Mouse (Mus musculus) forebrain, embryonic 13.5 days (tissue): ENCODE data around the gene Zscan22. TPM values are rescaled to one million over a fixed set of nuclear protein-coding genes. Genes with fewer than 3 reads are reported as not detected.
"Not testable (repeated sequence)": the region's sequence is repeated elsewhere in the genome, so short reads cannot be mapped to it uniquely, and the experiment has no call there.

Experiments used
- ATAC-seq: fragments of 200-750 bp; cut with Nextera tagmentation; 2 replicates; pipeline ENCODE4 v1.8.0; 2017
- H3K27ac ChIP-seq: fragments of 300-500 bp; sonication (generic); 2 replicates; pipeline ENCODE4 v1.5.1; 2015; ENCODE audit warnings: inconsistent platforms, mild to moderate bottlenecking, moderate library complexity
- H3K27me3 ChIP-seq: fragments of 300-500 bp; sonication (generic); 2 replicates; pipeline ENCODE4 v1.6.1; 2015; ENCODE audit warnings: mild to moderate bottlenecking, inconsistent platforms
- H3K36me3 ChIP-seq: fragments of 300-500 bp; sonication (generic); 2 replicates; pipeline ENCODE4 v1.6.1; 2015; ENCODE audit warnings: mild to moderate bottlenecking, inconsistent platforms; ENCODE audit not compliant: poor library complexity, severe bottlenecking
- H3K4me1 ChIP-seq: fragments of 300-500 bp; sonication (generic); 2 replicates; pipeline ENCODE4 v1.6.1; 2015; ENCODE audit warnings: inconsistent platforms
- H3K4me2 ChIP-seq: fragments of 300-500 bp; sonication (generic); 2 replicates; pipeline ENCODE4 v1.6.1; 2015; ENCODE audit warnings: inconsistent platforms, mild to moderate bottlenecking, moderate library complexity
- H3K4me3 ChIP-seq: fragments of 300-500 bp; sonication (generic); 2 replicates; pipeline ENCODE4 v1.5.1; 2015; ENCODE audit warnings: mild to moderate bottlenecking, inconsistent platforms
- H3K9ac ChIP-seq: fragments of 300-500 bp; sonication (generic); 2 replicates; pipeline ENCODE4 v1.6.1; 2015; ENCODE audit warnings: mild to moderate bottlenecking, inconsistent platforms
- H3K9me3 ChIP-seq: fragments of 300-500 bp; sonication (generic); replicated peaks from 2 replicates; pipeline ENCODE4 v1.6.1; 2016; ENCODE audit warnings: inconsistent platforms
- WGBS: fragments of 180-500 bp; shearing (Covaris S2); methylation state at CpG from one replicate; pipeline ENCODE4 v1.1.7; 2015; 5-methylcytosine and 5-hydroxymethylcytosine counted together
- polyA plus RNA-seq: library from polyadenylated mRNA; unstranded; fragments of >200 nt; fragmentation: Nextera tagmentation; extraction: Ambion mirVana; gene quantifications from 2 replicates; pipeline ENCODE4 v1.2.1, GENCODE M21; 2015

Zscan22 gene
- polyA plus RNA-seq, 1 experiment from 2014 or later, result 11.8 TPM

DNA sequence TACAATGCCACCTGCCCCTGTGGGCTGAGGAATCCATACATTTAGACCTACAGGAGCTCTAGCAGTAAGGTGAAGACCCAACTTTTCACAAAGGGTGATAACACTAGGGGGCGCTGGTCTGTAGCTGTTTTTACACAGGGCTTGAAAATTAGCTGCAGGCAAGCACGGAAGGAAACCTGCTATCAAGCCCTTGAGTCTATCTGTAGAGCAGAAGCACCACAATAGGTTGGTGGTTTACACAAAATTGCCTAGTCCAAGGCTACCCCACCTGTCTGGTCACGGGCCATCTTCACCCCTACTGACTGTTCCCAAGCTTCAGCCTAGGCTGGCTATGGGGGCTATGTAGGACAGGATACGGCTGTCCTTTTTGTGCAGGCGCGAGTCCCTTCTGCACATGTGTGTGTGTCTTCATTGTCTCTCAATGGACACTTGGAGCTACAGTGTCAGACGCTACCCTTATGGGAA lies 11.9 kb downstream of the Zscan22 start:
- Histone ChIP-seq H3K4me3 (peak overlapping the region; percentile 49), H3K27ac (peak overlapping the region; percentile 81), H3K9me3 (no peaks in the 10 kb centered on the region), H3K36me3 (peaks cover 47% of the 10 kb centered on the region), H3K9ac (peak overlapping the region; percentile 68), H3K4me2 (peak overlapping the region; percentile 64), H3K27me3 (no peaks in the 10 kb centered on the region), H3K4me1 (peaks cover 7% of the 10 kb centered on the region)
- ATAC-seq, result peak; percentile 43
- 46% methylated on average over 7 of the region's 7 CpGs for WGBS

GRCm38 (mm10) chr7:12910181-12910668 lies 12.6 kb downstream of the Zscan22 start:
- Histone ChIP-seq H3K4me1 (peaks cover 7% of the 10 kb centered on the region), H3K9me3 (no peaks in the 10 kb centered on the region), H3K27ac (peak overlapping the region; percentile 81), H3K4me3 (peak overlapping the region; percentile 49), H3K9ac (peak overlapping the region; percentile 68), H3K27me3 (no peaks in the 10 kb centered on the region), H3K4me2 (peak overlapping the region; percentile 64), H3K36me3 (peaks cover 40% of the 10 kb centered on the region)
- ATAC-seq, result peak; percentile 88
- WGBS, result 11% methylated on average over 19 of the region's 19 CpGs

DNA sequence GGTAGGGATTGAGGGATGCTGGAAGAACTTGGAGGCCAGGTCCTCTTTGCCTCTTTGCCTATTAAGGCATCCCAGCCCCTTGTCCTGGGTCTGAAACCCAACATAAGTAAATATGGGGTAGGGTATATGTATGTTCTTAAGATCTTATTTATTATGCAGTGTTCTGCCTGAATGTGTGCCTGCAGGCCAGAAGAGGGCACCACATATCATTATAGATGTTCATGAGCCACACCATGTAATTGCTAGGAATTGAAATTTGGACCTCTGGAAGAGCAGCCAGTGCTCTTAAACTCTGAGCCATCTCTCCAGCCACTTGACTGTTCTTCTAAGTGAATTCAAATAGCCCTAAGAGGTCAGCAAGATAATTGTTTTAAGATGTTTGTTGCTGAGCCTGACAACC lies 15.9 kb downstream of the Zscan22 start:
- H3K4me1 ChIP-seq, result peaks cover 7% of the 10 kb centered on the region
- no peak overlapping the region for H3K9ac ChIP-seq
- no peak overlapping the region for H3K27ac ChIP-seq
- H3K9me3 ChIP-seq, result no peaks in the 10 kb centered on the region
- peaks cover 7% of the 10 kb centered on the region for H3K36me3 ChIP-seq
- H3K4me2 ChIP-seq, result no peak overlapping the region
- no peak for ATAC-seq
- no peak overlapping the region for H3K4me3 ChIP-seq
- H3K27me3 ChIP-seq, result no peaks in the 10 kb centered on the region

GRCm38 (mm10) chr7:12920495-12920894 lies 22.9 kb downstream of the Zscan22 start:
- WGBS, result 90% methylated on average over 7 of the region's 8 CpGs

GRCm38 (mm10) chr7:12921318-12921704 lies 23.7 kb downstream of the Zscan22 start:
- Histone ChIP-seq H3K9ac (peak overlapping the region; percentile 82), H3K4me1 (peaks cover 17% of the 10 kb centered on the region), H3K36me3 (peaks cover 32% of the 10 kb centered on the region), H3K27ac (peak overlapping the region; percentile 85), H3K4me3 (peak overlapping the region; percentile 80), H3K9me3 (no peaks in the 10 kb centered on the region), H3K27me3 (peaks cover 3% of the 10 kb centered on the region), H3K4me2 (peak overlapping the region; percentile 86)
- WGBS, result 0% methylated on average over 3 of the region's 3 CpGs
- ATAC-seq, result no peak

More at GRCm38 (mm10) chr7:12920495-12920894, 22.9 kb downstream of the Zscan22 start:
- not testable (repeated sequence) for H3K27me3 ChIP-seq, H3K9ac ChIP-seq, H3K27ac ChIP-seq, H3K9me3 ChIP-seq, ATAC-seq, H3K4me3 ChIP-seq
- peaks cover 24% of the 10 kb centered on the region for H3K36me3 ChIP-seq
- 0 out of 2 replicates have a peak overlapping the region, but pooled peaks have one; percentile 7 for H3K4me2 ChIP-seq
- peaks cover 17% of the 10 kb centered on the region for H3K4me1 ChIP-seq

- under 1% methylated on average over 55 of the region's 55 CpGs for WGBS
- peak within 1 kb of the TSS; percentile 85 for H3K27ac ChIP-seq
- peak within 1 kb of the TSS; percentile 85 for H3K9ac ChIP-seq
- H3K9me3 ChIP-seq, result no peaks in the 10 kb centered on the region
- peak; percentile 99 for ATAC-seq
- H3K4me3 ChIP-seq, result peak within 1 kb of the TSS; percentile 80
- peak within 1 kb of the TSS; percentile 95 for H3K4me2 ChIP-seq
- peaks cover 17% of the 10 kb centered on the region for H3K4me1 ChIP-seq
- H3K36me3 ChIP-seq, result peaks cover 38% of the 10 kb centered on the region
- peaks cover 8% of the 10 kb centered on the region for H3K27me3 ChIP-seq
These were observed 24.3 kb downstream of the Zscan22 start, which contains the start of gene Rps5 for GRCm38 (mm10) chr7:12921705-12922465. Rps5 (plus strand) TSS chr7:12922290.

- Histone ChIP-seq H3K4me3 (peak overlapping the region; percentile 80), H3K9me3 (no peaks in the 10 kb centered on the region), H3K4me1 (peaks cover 18% of the 10 kb centered on the region), H3K27ac (no peak overlapping the region), H3K4me2 (peak overlapping the region; percentile 95), H3K27me3 (peaks cover 17% of the 10 kb centered on the region), H3K9ac (peak overlapping the region; percentile 85), H3K36me3 (peaks cover 45% of the 10 kb centered on the region)
- ATAC-seq, result no peak
- whole genome bisulfite sequencing, result 3% methylated on average over 8 of the region's 8 CpGs
These were observed 25.1 kb downstream of the Zscan22 start for GRCm38 (mm10) chr7:12922729-12923128.

DNA sequence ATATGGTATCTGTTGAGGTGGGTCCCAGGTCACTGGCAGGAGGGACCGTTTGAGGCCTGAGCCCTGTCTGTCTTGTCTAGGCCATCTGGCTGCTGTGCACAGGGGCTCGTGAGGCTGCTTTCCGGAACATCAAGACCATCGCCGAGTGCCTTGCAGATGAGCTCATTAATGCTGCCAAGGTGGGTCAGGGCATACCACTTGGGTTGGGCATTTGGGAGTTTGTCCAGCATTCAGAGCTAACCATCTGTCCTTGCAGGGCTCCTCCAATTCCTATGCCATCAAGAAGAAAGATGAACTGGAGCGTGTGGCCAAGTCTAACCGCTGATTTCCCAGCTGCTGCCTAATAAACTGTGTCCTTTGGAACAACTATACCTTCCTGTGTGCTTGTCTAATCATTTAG lies 28.7 kb downstream of the Zscan22 start:
- peaks cover 26% of the 10 kb centered on the region for H3K4me1 ChIP-seq
- H3K36me3 ChIP-seq, result peaks cover 50% of the 10 kb centered on the region

DNA sequence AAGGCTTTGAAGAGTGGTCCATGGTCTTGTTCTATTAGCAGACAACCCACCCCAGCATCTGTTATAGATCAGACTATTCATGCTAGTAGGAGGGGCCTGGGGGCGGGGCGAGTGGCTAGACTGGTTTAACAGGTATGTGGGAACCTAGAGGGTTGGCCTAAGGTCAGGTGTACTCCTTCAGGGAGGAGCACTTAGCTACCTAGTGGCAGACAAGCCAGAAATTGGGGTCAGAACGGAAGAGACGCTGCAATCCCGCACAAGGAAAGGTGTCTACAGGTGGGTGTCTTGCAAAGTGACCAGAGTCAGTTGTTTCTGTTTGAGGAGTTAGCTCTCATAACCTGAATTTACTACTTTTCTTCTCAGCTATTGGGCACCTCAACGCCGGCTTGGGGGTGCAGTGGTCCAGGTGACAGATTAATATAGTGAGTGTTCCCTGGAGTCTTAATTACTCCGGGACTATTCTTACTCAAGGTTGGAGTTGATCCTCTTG lies 29.6 kb downstream of the Zscan22 start, which contains the start of gene Rnf225:
Gene Rnf225 (plus strand): TSS at position 226 of the 490 bp plus-strand sequence.
- no peak for ATAC-seq

More for the DNA sequence above, 28.7 kb downstream of the Zscan22 start:
- H3K4me3 ChIP-seq, result no peak overlapping the region
- H3K9me3 ChIP-seq, result no peaks in the 10 kb centered on the region
- H3K27me3 ChIP-seq, result peaks cover 32% of the 10 kb centered on the region
- ATAC-seq, result no peak
- no peak overlapping the region for H3K9ac ChIP-seq
- H3K27ac ChIP-seq, result no peak overlapping the region
- WGBS, result 89% methylated on average over 7 of the region's 7 CpGs
- no peak overlapping the region for H3K4me2 ChIP-seq

GRCm38 (mm10) chr7:12927693-12928589 lies 30.3 kb downstream of the Zscan22 start:
- no peaks in the 10 kb centered on the region for H3K9me3 ChIP-seq
- peak overlapping the region; percentile 23 for H3K4me3 ChIP-seq
- peak; percentile 48 for ATAC-seq
- H3K27ac ChIP-seq, result no peak overlapping the region
- peak overlapping the region; percentile 52 for H3K9ac ChIP-seq
- 4% methylated on average over 63 of the region's 65 CpGs for WGBS
- peak overlapping the region; percentile 48 for H3K4me2 ChIP-seq
- H3K36me3 ChIP-seq, result peaks cover 50% of the 10 kb centered on the region
- H3K4me1 ChIP-seq, result peaks cover 22% of the 10 kb centered on the region
- peaks cover 32% of the 10 kb centered on the region for H3K27me3 ChIP-seq

More for the DNA sequence above, 29.6 kb downstream of the Zscan22 start, which contains the start of gene Rnf225:
- Histone ChIP-seq H3K27me3 (peaks cover 32% of the 10 kb centered on the region), H3K9ac (peak within 1 kb of the TSS; percentile 52), H3K4me1 (peaks cover 26% of the 10 kb centered on the region), H3K27ac (no peak within 1 kb of the TSS), H3K9me3 (no peaks in the 10 kb centered on the region), H3K4me3 (peak within 1 kb of the TSS; percentile 23), H3K4me2 (peak within 1 kb of the TSS; percentile 48), H3K36me3 (peaks cover 50% of the 10 kb centered on the region)
- WGBS, result 33% methylated on average over 8 of the region's 8 CpGs

GRCm38 (mm10) chr7:12933615-12934140 lies 36.1 kb downstream of the Zscan22 start:
- H3K9ac ChIP-seq, result no peak overlapping the region
- H3K4me2 ChIP-seq, result no peak overlapping the region
- H3K27me3 ChIP-seq, result peaks cover 5% of the 10 kb centered on the region
- H3K4me3 ChIP-seq, result no peak overlapping the region
- no peak overlapping the region for H3K27ac ChIP-seq
- H3K9me3 ChIP-seq, result no peaks in the 10 kb centered on the region
- H3K4me1 ChIP-seq, result no peaks in the 10 kb centered on the region
- no peak for ATAC-seq
- H3K36me3 ChIP-seq, result peaks cover 5% of the 10 kb centered on the region; the same call in 1 of the 2 replicates
- WGBS, result 72% methylated on average over 4 of the region's 4 CpGs
